In genomic region chr11:49652401-49653078, GRCm38 (mm10) we compare ENCODE assay signal across 8 mouse cellular contexts. TPM values are rescaled to one million over a fixed set of nuclear protein-coding genes. Genes with fewer than 3 reads are reported as not detected.
DNase-seq lines count a peak whose midpoint lies in the region; ATAC-seq and TF ChIP-seq lines count a peak whose summit lies in the region.

No protein-coding gene starts in this region.

- H3K79me2 ChIP-seq in liver, adult 2 months (ENCODE audit: control insufficient read depth, insufficient read depth, low read length), result no peaks in the 10 kb centered on the region

- no peaks in the 10 kb centered on the region for H3K9me3 ChIP-seq in heart, embryonic 13.5 days
- no peaks in the 10 kb centered on the region for H3K9me3 ChIP-seq in kidney, embryonic 16.5 days (ENCODE audit: low read length)

- no peaks in the 10 kb centered on the region for H3K27me3 ChIP-seq in heart, embryonic 13.5 days (replicated peaks)
- no peaks in the 10 kb centered on the region for H3K27me3 ChIP-seq in kidney, embryonic 16.5 days (ENCODE audit: insufficient read depth, low read length)
- no peaks in the 10 kb centered on the region for H3K27me3 ChIP-seq in liver, adult 2 months (ENCODE audit: control insufficient read depth, insufficient read depth, low read length)
- no peaks in the 10 kb centered on the region for H3K27me3 ChIP-seq in splenic B cell, adult 2 months (ENCODE audit: control insufficient read depth, insufficient read depth, low read length, poor library complexity, severe bottlenecking)

- peak; percentile 68 for DNase-seq in c-Kit-negative CD71-positive TER-119-positive erythroid progenitor cells, embryonic 14.5 days (ENCODE audit: low read depth, low spot score)
- DNase-seq in liver, adult 2 months (ENCODE audit: extremely low read depth, low read depth, low spot score), result peak; percentile 45
- DNase-seq in naive thymus-derived CD4-positive, alpha-beta T cell, adult 2 months (ENCODE audit: low read depth), result peak; percentile 84
- DNase-seq in splenic B cell, adult 2 months (ENCODE audit: low read depth, low spot score), result peak; percentile 78

- TF ChIP-seq POLR2A in liver, adult 2 months (IDR thresholded peaks at IDR 0.05; ENCODE audit: extremely low read depth, insufficient read depth, low read length), result no peak

- ATAC-seq in CD4-positive, CD25-positive, alpha-beta regulatory T cell, adult 4 months, result peak; percentile 69
- ATAC-seq in erythroid progenitor cell, adult 5-6 weeks (replicated peaks; ENCODE audit: low FRiP score, poor library complexity, severe bottlenecking), result peak; percentile 76; the same call in 1 of the 2 replicates
- peak; percentile 56; the same call in 1 of the 2 replicates for ATAC-seq in heart, embryonic 13.5 days (ENCODE audit: extremely low read depth, insufficient number of reproducible peaks, low FRiP score, low TSS enrichment)
- ATAC-seq in kidney, embryonic 16.5 days (ENCODE audit: low FRiP score, low TSS enrichment), result 0 out of 2 replicates have a peak, but pooled peaks have one; percentile 12

- 21% methylated on average over 19 of the region's 19 CpGs for WGBS in heart, embryonic 13.5 days
- WGBS in kidney, embryonic 16.5 days, result 23% methylated on average over 19 of the region's 19 CpGs
- WGBS in liver, adult 2 months, result 19% methylated on average over 19 of the region's 19 CpGs

- TF ChIP-seq CTCF in liver, adult 2 months (IDR thresholded peaks at IDR 0.05; ENCODE audit: low read depth, low read length), result peak; percentile 80

- H3K9ac ChIP-seq in heart, embryonic 13.5 days, result peak overlapping the region; percentile 45
- H3K9ac ChIP-seq in kidney, embryonic 16.5 days (replicated peaks; ENCODE audit: low read length), result no peak overlapping the region
- H3K9ac ChIP-seq in liver, adult 2 months (ENCODE audit: low read depth, low read length), result no peak overlapping the region

- H3K27ac ChIP-seq in heart, embryonic 13.5 days (replicated peaks), result no peak overlapping the region
- H3K27ac ChIP-seq in kidney, embryonic 16.5 days (ENCODE audit: low read length), result no peak overlapping the region
- no peak overlapping the region for H3K27ac ChIP-seq in liver, adult 2 months (replicated peaks; ENCODE audit: insufficient read depth, low read depth, low read length)

- H3K4me2 ChIP-seq in heart, embryonic 13.5 days, result peak overlapping the region; percentile 62
- peak overlapping the region; percentile 40 for H3K4me2 ChIP-seq in kidney, embryonic 16.5 days (replicated peaks; ENCODE audit: low read depth, low read length)

- H3K4me1 ChIP-seq in heart, embryonic 13.5 days, result peaks cover 23% of the 10 kb centered on the region
- peaks cover 4% of the 10 kb centered on the region; the same call in 1 of the 2 replicates for H3K4me1 ChIP-seq in kidney, embryonic 16.5 days (ENCODE audit: insufficient read depth, low read length)
- H3K4me1 ChIP-seq in liver, adult 2 months (ENCODE audit: control insufficient read depth, insufficient read depth, low read length), result peaks cover 7% of the 10 kb centered on the region; the same call in 1 of the 2 replicates

- H3K36me3 ChIP-seq in heart, embryonic 13.5 days, result no peaks in the 10 kb centered on the region
- H3K36me3 ChIP-seq in kidney, embryonic 16.5 days (ENCODE audit: insufficient read depth, low read length), result no peaks in the 10 kb centered on the region
- H3K36me3 ChIP-seq in liver, adult 2 months (ENCODE audit: control insufficient read depth, insufficient read depth, low read length), result no peaks in the 10 kb centered on the region
- H3K36me3 ChIP-seq in splenic B cell, adult 2 months (ENCODE audit: control insufficient read depth, insufficient read depth, low read length, poor library complexity, severe bottlenecking), result no peaks in the 10 kb centered on the region

- peak overlapping the region; percentile 17 for H3K4me3 ChIP-seq in heart, embryonic 13.5 days
- no peak overlapping the region for H3K4me3 ChIP-seq in kidney, embryonic 16.5 days (ENCODE audit: low read length)
- H3K4me3 ChIP-seq in liver, adult 2 months (ENCODE audit: insufficient read depth, low read depth, low read length), result no peak overlapping the region

RNA-seq across cellular contexts. Expression of gene Scgb3a1, which starts 10.9 kb away (rescaled TPM):
- under 1 TPM in 1 of 2 experiments, not detected in 1; 0.56 TPM for polyA plus RNA-seq in CD4-positive, CD25-positive, alpha-beta regulatory T cell, adult 4 months (2017; shearing (Covaris generic))
- total RNA-seq in erythroid progenitor cell, adult 5-6 weeks (2015; ENCODE audit: low replicate concordance), result not detected in 2 replicates
- total RNA-seq in erythroid progenitor cell, adult 5-6 weeks (2017; ENCODE audit: low replicate concordance), result not detected in 2 replicates
- 0.44 TPM in 1 of 2 replicates, not detected in the other for polyA plus RNA-seq in heart, embryonic 13.5 days (2015; fragmentation: Nextera tagmentation; extraction: Ambion mirVana)
- not detected in 2 replicates for polyA plus RNA-seq in kidney, embryonic 16.5 days (2015; fragmentation: Nextera tagmentation; extraction: Ambion mirVana)
- not detected in 2 replicates for total RNA-seq in liver, adult 2 months (2014; rRNA removed)
- polyA plus RNA-seq in liver, adult 2 months (2012; rRNA removed), result 0.22 TPM in 1 of 2 replicates, not detected in the other

RNA-seq across cellular contexts. Expression of gene Flt4, which starts 43.5 kb away (rescaled TPM):
- not detected for polyA plus RNA-seq in CD4-positive, CD25-positive, alpha-beta regulatory T cell, adult 4 months (2017; shearing (Covaris generic))
- 0.36 TPM in 1 of 2 replicates, not detected in the other for total RNA-seq in erythroid progenitor cell, adult 5-6 weeks (2015; ENCODE audit: low replicate concordance)
- not detected in 2 replicates for total RNA-seq in erythroid progenitor cell, adult 5-6 weeks (2017; ENCODE audit: low replicate concordance)
- 7.4 and 8.3 TPM in 2 replicates for polyA plus RNA-seq in heart, embryonic 13.5 days (2015; fragmentation: Nextera tagmentation; extraction: Ambion mirVana)
- polyA plus RNA-seq in kidney, embryonic 16.5 days (2015; fragmentation: Nextera tagmentation; extraction: Ambion mirVana), result 9.7 and 11.6 TPM in 2 replicates
- 7.8 and 13.6 TPM in 2 replicates for total RNA-seq in liver, adult 2 months (2014; rRNA removed)
- polyA plus RNA-seq in liver, adult 2 months (2012; rRNA removed), result 7.5 and 9.8 TPM in 2 replicates

RNA-seq across cellular contexts. Expression of gene Cnot6, which starts 60.0 kb away (rescaled TPM):
- polyA plus RNA-seq in CD4-positive, CD25-positive, alpha-beta regulatory T cell, adult 4 months (2017; shearing (Covaris generic)), result 10 to 100 TPM; 19.6 to 30.0 TPM
- 91.0 and 112 TPM in 2 replicates for total RNA-seq in erythroid progenitor cell, adult 5-6 weeks (2015; ENCODE audit: low replicate concordance)
- total RNA-seq in erythroid progenitor cell, adult 5-6 weeks (2017; ENCODE audit: low replicate concordance), result 115 and 137 TPM in 2 replicates
- polyA plus RNA-seq in heart, embryonic 13.5 days (2015; fragmentation: Nextera tagmentation; extraction: Ambion mirVana), result 36.8 and 38.2 TPM in 2 replicates
- 53.7 and 65.7 TPM in 2 replicates for polyA plus RNA-seq in kidney, embryonic 16.5 days (2015; fragmentation: Nextera tagmentation; extraction: Ambion mirVana)
- total RNA-seq in liver, adult 2 months (2014; rRNA removed), result 20.7 and 22.8 TPM in 2 replicates
- 6.0 and 6.4 TPM in 2 replicates for polyA plus RNA-seq in liver, adult 2 months (2012; rRNA removed)

Comparison
In these comparisons a context has a peak if more than half of its experiments do, and no peak if none do; other contexts are left out.
1. ATAC-seq: peak in every context shown above with its lines; median percentile 76 in erythroid progenitor cell, adult 5-6 weeks; 69 in CD4-positive, CD25-positive, alpha-beta regulatory T cell, adult 4 months; 56 in heart, embryonic 13.5 days; 12 in kidney, embryonic 16.5 days.